Mouse (Mus musculus): ENCODE results near the gene Lrrc1.

The Lrrc1 gene

GRCm38 (mm10) chr9:77502548-77503438 is 41.9 kb downstream of the Lrrc1 start:
- no peak for DNase-seq (ENCODE audit: low read depth, low spot score)

DNA sequence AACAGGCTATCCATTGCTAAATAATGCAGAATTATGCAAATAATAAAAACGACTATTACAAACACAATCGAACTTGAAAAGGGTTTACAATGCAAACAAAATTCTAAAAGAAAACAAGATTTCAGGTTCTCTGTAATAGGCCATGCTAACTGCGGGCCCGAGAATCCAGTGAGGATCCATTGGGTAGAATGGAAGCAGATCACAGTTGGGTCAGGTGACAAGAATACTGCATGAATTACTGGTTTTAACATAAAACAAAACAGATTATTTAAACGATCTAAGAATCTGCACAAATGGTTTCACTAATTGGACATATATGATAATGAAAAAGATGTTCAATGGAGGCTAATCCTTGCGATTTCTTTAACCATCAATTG is 42.5 kb downstream of the Lrrc1 start:
- DNase-seq (ENCODE audit: low read depth, low spot score) = no peak

DNA sequence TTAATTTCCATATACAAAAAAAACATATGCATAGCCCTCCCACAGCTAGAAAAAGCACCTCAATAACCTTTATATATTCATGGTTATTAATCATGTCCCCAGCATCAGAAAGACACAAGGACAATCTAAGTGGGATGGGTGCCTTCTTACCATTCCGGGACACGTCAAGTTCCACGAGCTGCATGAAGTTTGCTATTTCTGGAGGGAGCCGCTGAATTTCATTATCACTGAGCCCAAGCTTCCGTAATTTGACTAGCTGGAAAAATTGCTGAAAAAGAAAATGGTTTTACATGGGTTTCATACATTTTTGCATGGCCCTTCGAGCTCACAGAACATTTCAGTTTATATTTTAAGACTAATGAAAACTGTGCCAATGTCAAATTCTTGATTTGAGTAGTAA is 45.6 kb downstream of the Lrrc1 start:
- no peak for DNase-seq (ENCODE audit: low read depth, low spot score)

DNA sequence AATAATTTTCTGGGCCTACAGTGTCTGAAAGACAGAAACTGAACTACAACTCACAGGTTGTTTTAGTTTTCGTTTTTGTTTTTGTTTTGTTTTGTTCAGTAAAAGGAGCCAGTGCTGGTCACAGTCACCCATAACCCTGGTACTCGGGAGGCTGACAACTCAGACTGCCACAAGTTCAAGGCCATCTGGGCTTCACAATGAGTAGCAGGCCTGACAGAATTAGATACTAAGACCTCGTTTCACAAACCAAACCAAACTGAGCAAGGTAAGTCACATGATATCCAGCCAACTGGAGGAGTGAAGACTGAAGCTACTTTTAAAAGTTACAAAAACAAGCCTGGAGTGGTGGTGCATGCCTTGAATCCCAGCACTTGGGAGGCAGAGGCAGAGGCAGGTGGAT is 46.3 kb downstream of the Lrrc1 start:
- DNase-seq (ENCODE audit: low read depth, low spot score) = no peak

GRCm38 (mm10) chr9:77497173-77497572 is 47.5 kb downstream of the Lrrc1 start:
- no peak for DNase-seq (ENCODE audit: low read depth, low spot score)

DNA sequence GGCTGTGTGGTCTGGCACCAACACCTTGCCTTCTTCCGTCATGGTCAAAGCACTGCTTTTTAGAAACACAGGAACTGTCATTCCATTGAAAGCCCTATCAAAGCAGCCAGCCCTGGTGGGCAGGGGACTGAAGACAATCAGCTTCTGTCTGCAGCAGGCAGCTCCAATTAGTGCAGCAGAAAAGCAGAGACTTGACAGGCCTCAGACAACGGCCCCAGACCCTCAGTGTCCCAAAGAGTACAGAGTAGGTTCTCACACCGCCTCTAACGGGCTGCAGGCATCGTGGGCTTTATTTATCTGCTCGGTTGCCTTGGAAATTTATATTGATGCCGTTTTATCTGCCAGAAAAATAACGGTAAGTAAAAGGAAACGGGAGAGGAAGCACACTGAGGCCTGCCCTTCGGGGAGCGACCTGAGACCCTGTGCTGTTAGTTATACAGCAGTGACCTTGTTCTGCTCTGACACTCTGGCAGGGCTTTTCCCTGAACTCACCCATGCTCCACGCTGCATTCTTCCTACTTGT is 48.1 kb downstream of the Lrrc1 start:
- no peak for DNase-seq (ENCODE audit: low read depth, low spot score)

DNA sequence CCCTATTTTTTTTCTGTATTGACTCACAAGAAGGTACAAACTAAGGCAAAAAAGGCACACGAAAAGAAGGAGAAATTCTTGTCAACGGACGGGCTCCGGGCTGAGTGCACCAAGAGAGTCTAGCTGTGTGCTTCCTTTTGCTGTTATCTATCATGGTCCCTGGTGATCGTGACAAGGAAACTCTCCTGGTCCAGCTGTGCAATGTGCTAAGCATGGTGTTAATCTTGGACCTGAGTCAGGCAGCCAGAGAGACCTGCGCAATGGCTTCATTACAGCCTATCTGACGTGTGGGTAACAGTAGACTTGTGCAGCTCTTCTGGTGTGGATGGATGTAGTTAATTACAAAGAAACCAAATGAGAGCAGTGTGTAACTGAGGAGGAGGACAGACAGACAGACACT is 50.4 kb downstream of the Lrrc1 start:
- DNase-seq (ENCODE audit: low read depth, low spot score) = no peak

- no peak for DNase-seq (ENCODE audit: low read depth, low spot score)
These were observed 56.1 kb downstream of the Lrrc1 start for GRCm38 (mm10) chr9:77488611-77489010.

- no peak for DNase-seq (ENCODE audit: low read depth, low spot score)
These were observed 57.2 kb downstream of the Lrrc1 start for GRCm38 (mm10) chr9:77487427-77487826.

DNA sequence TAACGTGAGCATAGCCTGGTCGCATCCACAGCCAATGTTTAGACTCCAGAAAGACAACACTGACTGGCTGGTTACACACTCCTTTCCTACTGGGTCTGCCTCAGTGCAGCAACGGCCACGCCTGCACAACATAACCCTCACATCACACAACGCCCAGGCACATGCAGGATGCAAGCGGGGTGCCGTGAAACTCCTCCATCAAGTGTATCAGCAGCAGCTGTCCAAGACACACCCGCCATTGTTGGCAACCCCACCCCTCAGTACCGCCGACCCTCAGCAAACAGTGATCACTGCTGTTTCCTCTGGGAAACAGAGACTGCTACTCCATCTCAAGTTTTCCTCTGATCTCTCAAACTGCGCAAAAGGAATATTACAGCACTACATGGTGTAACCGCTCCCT is 58.8 kb downstream of the Lrrc1 start:
- no peak for DNase-seq (ENCODE audit: low read depth, low spot score)

DNA sequence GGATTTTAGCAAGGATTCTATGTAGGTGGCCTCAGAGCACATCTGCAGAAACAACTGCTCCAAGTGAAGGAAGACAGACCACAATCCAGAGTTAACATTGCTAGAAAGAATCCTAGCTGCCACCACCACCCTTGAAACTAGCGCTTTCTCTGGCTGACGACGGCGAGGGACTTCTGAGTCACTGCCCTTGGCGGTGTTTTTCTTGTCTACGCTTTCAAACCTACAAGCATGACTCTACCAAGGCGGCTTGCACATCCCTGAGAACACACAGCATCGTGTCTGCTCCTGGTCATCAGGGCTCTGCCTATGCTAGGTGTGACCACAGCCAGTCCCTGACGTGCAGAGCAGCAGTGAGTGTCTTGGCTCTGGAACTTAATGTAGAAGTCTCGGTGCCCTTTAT is 59.9 kb downstream of the Lrrc1 start:
- DNase-seq (ENCODE audit: low read depth, low spot score) = no peak

DNA sequence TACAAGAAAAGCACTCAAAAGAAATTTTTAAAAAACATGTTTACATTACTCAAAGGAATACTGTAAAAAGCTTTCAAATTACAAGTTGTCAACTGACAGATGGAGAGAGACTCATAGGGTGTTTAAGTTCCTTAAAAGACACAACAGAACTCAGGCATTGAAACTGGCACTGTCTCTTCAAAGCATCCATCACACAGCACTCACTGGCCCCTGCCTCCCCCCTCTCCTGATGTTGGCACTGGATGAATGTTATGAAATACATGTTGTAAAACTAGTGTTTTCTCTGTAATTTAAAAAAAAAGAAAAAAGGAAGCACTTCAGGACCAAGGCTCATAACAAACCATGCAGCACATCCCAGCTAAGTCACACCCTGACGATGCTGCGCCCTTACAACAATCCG is 61.1 kb downstream of the Lrrc1 start:
- no peak for DNase-seq (ENCODE audit: low read depth, low spot score)

GRCm38 (mm10) chr9:77482281-77482680 is 62.4 kb downstream of the Lrrc1 start:
- no peak for DNase-seq (ENCODE audit: low read depth, low spot score)

GRCm38 (mm10) chr9:77481380-77481779 is 63.3 kb downstream of the Lrrc1 start:
- DNase-seq (ENCODE audit: low read depth, low spot score) = no peak

GRCm38 (mm10) chr9:77480574-77481319 is 63.9 kb downstream of the Lrrc1 start:
- no peak for DNase-seq (ENCODE audit: low read depth, low spot score)

DNA sequence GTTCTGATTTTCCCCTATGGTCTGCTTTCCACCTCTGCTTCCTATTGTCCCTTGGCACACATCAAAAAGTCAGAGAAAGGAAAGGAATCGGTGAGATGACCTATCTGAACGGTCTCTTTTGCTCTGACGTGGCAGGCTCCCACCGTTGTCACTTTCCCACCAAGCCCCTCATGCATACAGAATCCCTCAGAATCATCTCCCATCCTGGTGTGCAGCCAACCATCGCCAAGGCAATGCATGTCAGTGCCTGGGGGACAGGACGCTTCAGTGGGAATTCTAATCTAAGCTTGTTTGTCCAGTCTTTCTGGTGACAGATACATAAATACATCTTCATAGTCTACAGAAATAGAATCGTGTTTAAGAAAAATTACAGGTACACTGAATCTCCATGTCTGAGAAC is 64.7 kb downstream of the Lrrc1 start:
- DNase-seq (ENCODE audit: low read depth, low spot score) = no peak

GRCm38 (mm10) chr9:77478166-77478920 is 66.3 kb downstream of the Lrrc1 start:
- DNase-seq (ENCODE audit: low read depth, low spot score) = no peak

- DNase-seq (ENCODE audit: low read depth, low spot score) = no peak
These were observed 70.1 kb downstream of the Lrrc1 start for GRCm38 (mm10) chr9:77474535-77474934.

- DNase-seq (ENCODE audit: low read depth, low spot score) = no peak
These were observed 72.1 kb downstream of the Lrrc1 start for GRCm38 (mm10) chr9:77472557-77472956.

DNA sequence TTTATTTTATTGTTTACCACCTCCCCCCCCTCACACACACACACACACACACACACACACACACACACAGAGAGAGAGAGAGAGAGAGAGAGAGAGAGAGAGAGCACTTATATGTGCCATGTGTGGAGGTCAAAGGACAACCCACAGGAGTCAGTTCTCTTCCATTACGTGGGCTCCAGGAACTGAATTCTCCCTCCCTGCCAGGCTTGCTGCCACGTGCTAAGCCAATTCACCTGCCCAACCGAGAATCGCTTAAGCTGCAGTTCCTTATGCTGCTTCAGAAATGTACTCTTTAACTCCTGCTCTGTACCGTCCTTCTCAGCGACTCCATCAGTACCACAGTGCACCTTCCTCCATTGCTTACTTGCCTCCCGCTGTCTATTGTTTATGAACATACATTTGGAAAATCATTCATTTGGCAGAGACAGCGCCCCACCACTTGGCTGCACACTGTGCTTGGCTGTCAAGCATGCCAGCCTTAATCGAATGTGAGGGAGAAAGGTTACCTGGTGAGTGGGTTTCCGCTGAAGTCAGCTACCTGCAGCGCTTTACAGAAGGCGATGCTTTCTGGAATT is 72.9 kb downstream of the Lrrc1 start:
- DNase-seq (ENCODE audit: low read depth, low spot score) = no peak

DNA sequence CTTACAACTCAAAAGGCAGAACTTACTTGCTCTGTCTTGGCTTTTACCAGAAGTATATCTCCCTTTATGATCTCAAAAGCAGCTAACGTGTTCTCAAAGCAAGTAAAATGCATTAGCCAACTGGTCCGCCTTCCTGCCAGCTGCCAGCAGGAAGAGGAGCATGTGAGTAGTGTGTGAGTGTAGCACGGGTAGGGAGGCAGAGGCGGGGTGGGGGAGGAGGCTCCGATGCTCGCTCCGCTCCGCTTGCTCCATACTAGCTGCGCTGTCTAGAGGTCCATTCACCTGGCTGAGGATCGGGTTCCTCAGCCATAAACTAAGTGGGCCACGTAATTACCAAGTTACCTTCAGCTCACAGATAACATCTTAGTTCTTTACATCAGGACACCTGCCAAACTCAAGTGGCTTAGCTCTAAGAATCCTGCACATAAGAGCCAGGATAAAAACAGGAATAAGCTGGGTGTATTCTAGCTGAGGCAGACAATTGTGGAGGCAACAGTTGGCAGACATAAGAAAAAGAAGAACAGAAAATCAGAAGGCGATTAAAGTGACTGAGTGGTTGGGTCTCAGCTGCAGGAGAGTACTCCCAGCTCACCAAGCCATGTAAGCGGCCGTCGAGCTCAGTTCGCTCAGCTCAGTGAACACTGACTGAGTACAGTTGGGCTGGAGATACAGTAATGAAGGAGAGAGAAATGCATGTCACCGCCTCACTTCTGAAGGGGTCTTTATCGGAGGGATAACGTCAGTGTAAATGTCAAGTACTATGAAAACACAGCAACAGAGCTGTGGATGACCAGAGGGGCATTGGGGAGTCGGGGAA is 74.7 kb downstream of the Lrrc1 start:
- no peak for DNase-seq (ENCODE audit: low read depth, low spot score)

Data from WW6 (cell line).